Mouse (Mus musculus): ENCODE measurements around the gene Hoxb2. TPM values are rescaled to one million over a fixed set of nuclear protein-coding genes. Genes with fewer than 3 reads are reported as not detected.

Hoxb2 gene
- polyA plus RNA-seq, 1 experiment, result not detected

DNA sequence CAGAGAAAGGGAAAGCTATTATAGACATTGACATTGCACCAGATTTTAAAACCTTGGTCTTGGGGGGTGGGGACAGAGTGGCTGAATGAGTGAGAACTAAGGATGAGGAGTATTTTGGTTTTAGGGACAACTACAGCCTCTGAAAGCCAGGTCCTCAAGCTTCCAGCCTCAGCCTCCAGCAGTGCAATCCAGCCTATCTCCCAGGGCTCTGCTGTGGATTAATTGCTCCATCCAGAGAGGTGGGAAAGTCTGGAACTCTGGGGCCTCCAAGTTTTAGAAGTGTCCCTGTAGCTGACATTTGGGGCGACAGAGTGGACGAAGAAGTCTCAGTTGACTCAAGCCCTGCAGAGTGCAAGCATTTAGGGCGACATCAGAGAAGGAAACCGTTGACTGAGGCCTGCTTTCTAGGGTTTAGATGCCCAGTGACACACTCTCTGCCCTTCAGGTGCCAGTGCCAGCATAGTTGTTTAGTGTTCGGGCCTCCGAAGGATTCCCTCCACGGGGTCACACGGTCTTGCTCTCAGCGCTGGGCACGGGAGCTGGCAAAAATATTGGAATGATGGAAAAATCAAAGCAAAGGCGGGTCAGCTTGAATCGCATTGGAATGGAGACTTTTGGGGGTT is 36.4 kb upstream of the Hoxb2 start:
- Histone ChIP-seq H3K27me3 (ENCODE audit: control insufficient read depth, insufficient read depth, insufficient read length) (peaks cover 79% of the 10 kb centered on the region), H3K79me3 (ENCODE audit: low read depth) (no peaks in the 10 kb centered on the region), H3K4me3 (ENCODE audit: insufficient read depth, poor library complexity, severe bottlenecking) (no peak overlapping the region), H3K36me3 (ENCODE audit: control insufficient read depth, insufficient read depth) (no peaks in the 10 kb centered on the region), H3K79me2 (ENCODE audit: control insufficient read depth, insufficient read depth) (no peaks in the 10 kb centered on the region), H3ac (ENCODE audit: control insufficient read depth, insufficient read length, low read depth) (no peak overlapping the region)
- no peak for TF ChIP-seq CTCF (IDR thresholded peaks at IDR 0.05; ENCODE audit: control insufficient read depth, insufficient read depth, insufficient read length)
- TF ChIP-seq MYOG (IDR thresholded peaks at IDR 0.05; ENCODE audit: control insufficient read depth, extremely low read depth, insufficient read length), result no peak
- TF ChIP-seq USF1 (IDR thresholded peaks at IDR 0.05; ENCODE audit: low read depth), result no peak
- no peak for TF ChIP-seq FOSL1 (IDR thresholded peaks at IDR 0.05; ENCODE audit: insufficient read depth, low read length, poor library complexity, severe bottlenecking)
- TF ChIP-seq CEBPB (IDR thresholded peaks at IDR 0.05; ENCODE audit: low read depth), result no peak
- no peak for TF ChIP-seq MYOD1 (IDR thresholded peaks at IDR 0.05; ENCODE audit: control insufficient read depth, insufficient read length, low read depth)
- TF ChIP-seq MAX (IDR thresholded peaks at IDR 0.05), result no peak

GRCm38 (mm10) chr11:96314671-96315343 is 35.5 kb upstream of the Hoxb2 start:
- Histone ChIP-seq H3K79me3 (ENCODE audit: low read depth) (no peaks in the 10 kb centered on the region), H3K27me3 (ENCODE audit: control insufficient read depth, insufficient read depth, insufficient read length) (peaks cover 79% of the 10 kb centered on the region), H3K36me3 (ENCODE audit: control insufficient read depth, insufficient read depth) (no peaks in the 10 kb centered on the region), H3K4me3 (ENCODE audit: insufficient read depth, poor library complexity, severe bottlenecking) (no peak overlapping the region), H3K79me2 (ENCODE audit: control insufficient read depth, insufficient read depth) (no peaks in the 10 kb centered on the region), H3ac (ENCODE audit: control insufficient read depth, insufficient read length, low read depth) (no peak overlapping the region)
- TF ChIP-seq CEBPB (IDR thresholded peaks at IDR 0.05; ENCODE audit: low read depth) (no peak), USF1 (IDR thresholded peaks at IDR 0.05; ENCODE audit: low read depth) (no peak), FOSL1 (IDR thresholded peaks at IDR 0.05; ENCODE audit: insufficient read depth, low read length, poor library complexity, severe bottlenecking) (no peak)

DNA sequence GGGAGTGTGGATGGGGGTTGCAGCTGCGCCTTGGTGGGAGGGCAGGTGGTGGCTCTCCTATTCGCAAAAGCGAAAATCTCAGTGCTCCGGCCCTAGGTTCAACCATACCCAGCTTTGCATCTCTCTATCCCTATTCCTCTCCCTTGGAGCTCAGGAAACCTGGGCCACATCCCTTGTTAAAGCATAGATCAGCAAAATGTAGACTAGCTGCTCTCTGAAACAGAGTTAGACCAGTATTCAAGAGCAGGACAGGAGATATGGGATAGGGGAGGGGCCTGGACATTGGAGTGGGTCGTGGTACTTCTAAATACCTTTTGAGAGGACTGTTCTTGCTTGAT is 35.0 kb upstream of the Hoxb2 start:
- H3K27me3 ChIP-seq (ENCODE audit: control insufficient read depth, insufficient read depth, insufficient read length), result peaks cover 79% of the 10 kb centered on the region
- H3ac ChIP-seq (ENCODE audit: control insufficient read depth, insufficient read length, low read depth), result no peak overlapping the region
- no peaks in the 10 kb centered on the region for H3K79me3 ChIP-seq (ENCODE audit: low read depth)
- no peak for TF ChIP-seq MYOD1 (IDR thresholded peaks at IDR 0.05; ENCODE audit: control insufficient read depth, insufficient read length, low read depth)
- TF ChIP-seq MYOG (IDR thresholded peaks at IDR 0.05; ENCODE audit: control insufficient read depth, extremely low read depth, insufficient read length), result no peak
- no peak for TF ChIP-seq CEBPB (IDR thresholded peaks at IDR 0.05; ENCODE audit: low read depth)
- no peak for TF ChIP-seq FOSL1 (IDR thresholded peaks at IDR 0.05; ENCODE audit: insufficient read depth, low read length, poor library complexity, severe bottlenecking)
- TF ChIP-seq USF1 (IDR thresholded peaks at IDR 0.05; ENCODE audit: low read depth), result no peak
- TF ChIP-seq CTCF (IDR thresholded peaks at IDR 0.05; ENCODE audit: control insufficient read depth, insufficient read depth, insufficient read length), result no peak
- no peak for TF ChIP-seq MAX (IDR thresholded peaks at IDR 0.05)
- H3K36me3 ChIP-seq (ENCODE audit: control insufficient read depth, insufficient read depth), result no peaks in the 10 kb centered on the region
- H3K4me3 ChIP-seq (ENCODE audit: insufficient read depth, poor library complexity, severe bottlenecking), result no peak overlapping the region
- H3K79me2 ChIP-seq (ENCODE audit: control insufficient read depth, insufficient read depth), result no peaks in the 10 kb centered on the region

- Histone ChIP-seq H3K79me3 (ENCODE audit: low read depth) (no peaks in the 10 kb centered on the region), H3K79me2 (ENCODE audit: control insufficient read depth, insufficient read depth) (no peaks in the 10 kb centered on the region), H3K4me3 (ENCODE audit: insufficient read depth, poor library complexity, severe bottlenecking) (no peak overlapping the region), H3ac (ENCODE audit: control insufficient read depth, insufficient read length, low read depth) (no peak overlapping the region), H3K36me3 (ENCODE audit: control insufficient read depth, insufficient read depth) (no peaks in the 10 kb centered on the region), H3K27me3 (ENCODE audit: control insufficient read depth, insufficient read depth, insufficient read length) (peaks cover 81% of the 10 kb centered on the region)
- TF ChIP-seq MAX (IDR thresholded peaks at IDR 0.05) (no peak), FOSL1 (IDR thresholded peaks at IDR 0.05; ENCODE audit: insufficient read depth, low read length, poor library complexity, severe bottlenecking) (no peak), CEBPB (IDR thresholded peaks at IDR 0.05; ENCODE audit: low read depth) (no peak)
These were observed 33.4 kb upstream of the Hoxb2 start for GRCm38 (mm10) chr11:96316696-96317607.

DNA sequence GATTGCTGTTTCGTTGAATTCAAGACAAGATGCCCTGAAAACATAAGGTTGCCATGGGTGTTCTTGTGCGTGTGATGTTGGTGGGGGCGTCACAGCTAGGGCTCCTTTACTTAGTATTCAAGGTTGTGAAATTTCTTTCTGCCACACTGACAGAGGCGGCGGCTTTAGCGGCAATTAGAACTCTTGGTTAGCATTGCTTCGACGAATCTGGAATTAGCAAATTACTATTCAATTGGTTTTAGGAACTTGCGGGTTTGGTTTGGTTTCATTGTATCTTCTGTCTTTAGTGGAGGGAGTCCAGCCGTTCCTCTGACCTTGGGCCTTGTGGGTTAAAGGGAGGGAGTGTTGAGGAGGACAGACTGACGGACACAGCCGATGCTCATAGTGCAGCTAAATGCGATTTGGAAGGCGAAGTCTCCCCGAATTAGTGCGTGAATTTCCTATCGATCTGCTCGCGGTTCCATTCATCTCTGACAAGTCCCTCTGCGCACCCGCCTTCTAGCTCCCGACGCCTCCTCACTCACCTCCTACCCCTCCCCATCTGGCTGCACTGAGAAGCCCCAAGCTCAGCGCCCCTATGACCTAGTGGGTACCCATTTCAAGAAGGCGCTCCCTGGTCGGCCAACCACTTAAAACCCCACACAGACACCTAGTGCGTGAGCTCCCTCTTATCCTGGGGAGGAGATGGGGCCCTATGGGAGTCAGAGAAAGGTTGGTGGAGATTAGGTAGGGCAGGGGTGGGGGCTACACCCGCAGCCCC is 32.5 kb upstream of the Hoxb2 start, which contains the start of gene Hoxb4:
Gene Hoxb4 (plus strand): TSS at position 660 of the 760 bp plus-strand sequence.
- H3K27me3 ChIP-seq (ENCODE audit: control insufficient read depth, insufficient read depth, insufficient read length), result peaks cover 75% of the 10 kb centered on the region
- no peak within 1 kb of the TSS for H3K4me3 ChIP-seq (ENCODE audit: insufficient read depth, poor library complexity, severe bottlenecking)
- peak within 1 kb of the TSS; percentile 30 for H3ac ChIP-seq (ENCODE audit: control insufficient read depth, insufficient read length, low read depth)
- no peak for TF ChIP-seq MAX (IDR thresholded peaks at IDR 0.05)
- TF ChIP-seq MYOG (IDR thresholded peaks at IDR 0.05; ENCODE audit: control insufficient read depth, extremely low read depth, insufficient read length), result no peak
- no peaks in the 10 kb centered on the region for H3K79me3 ChIP-seq (ENCODE audit: low read depth)
- H3K79me2 ChIP-seq (ENCODE audit: control insufficient read depth, insufficient read depth), result no peaks in the 10 kb centered on the region
- H3K36me3 ChIP-seq (ENCODE audit: control insufficient read depth, insufficient read depth), result no peaks in the 10 kb centered on the region

Measured in C2C12 (cell line).